Mouse (Mus musculus): ENCODE measurements around the gene Galnt4. TPM values are rescaled to one million over a fixed set of nuclear protein-coding genes. Genes with fewer than 3 reads are reported as not detected.
A peak's percentile ranks its signal among the peaks of the same experiment; 100 is the strongest.

Gene Galnt4
- polyA plus RNA-seq, 1 experiment = 1.00 TPM

- Histone ChIP-seq H3K4me1 (peaks cover 60% of the 10 kb centered on the region), H3K36me3 (replicated peaks; ENCODE audit: low read length) (peaks cover 35% of the 10 kb centered on the region), H3K4me3 (replicated peaks) (peak overlapping the region; percentile 67), H3K9me3 (no peaks in the 10 kb centered on the region), H3K27me3 (replicated peaks) (no peaks in the 10 kb centered on the region)
- no peak for TF ChIP-seq FLI1 (IDR thresholded peaks at IDR 0.05; ENCODE audit: low read length)
- no peak for TF ChIP-seq GATA1 (IDR thresholded peaks at IDR 0.05; ENCODE audit: borderline replicate concordance, low read length)
Measured at GRCm38 (mm10) chr10:99127691-99128261, 19.8 kb downstream of the Galnt4 start.

GRCm38 (mm10) chr10:99130611-99131010 lies 22.7 kb downstream of the Galnt4 start:
- no peaks in the 10 kb centered on the region for H3K27me3 ChIP-seq (replicated peaks)
- no peaks in the 10 kb centered on the region for H3K9me3 ChIP-seq
- TF ChIP-seq FLI1 (IDR thresholded peaks at IDR 0.05; ENCODE audit: low read length) (no peak), GATA1 (IDR thresholded peaks at IDR 0.05; ENCODE audit: borderline replicate concordance, low read length) (no peak)
- H3K36me3 ChIP-seq (replicated peaks; ENCODE audit: low read length) = peaks cover 47% of the 10 kb centered on the region
- H3K4me1 ChIP-seq = peaks cover 56% of the 10 kb centered on the region
- H3K4me3 ChIP-seq (replicated peaks) = peak overlapping the region; percentile 87

GRCm38 (mm10) chr10:99131298-99131697 lies 23.3 kb downstream of the Galnt4 start:
- Histone ChIP-seq H3K4me3 (replicated peaks) (peak overlapping the region; percentile 87), H3K4me1 (peaks cover 55% of the 10 kb centered on the region), H3K36me3 (replicated peaks; ENCODE audit: low read length) (peaks cover 50% of the 10 kb centered on the region), H3K27me3 (replicated peaks) (no peaks in the 10 kb centered on the region), H3K9me3 (no peaks in the 10 kb centered on the region)
- TF ChIP-seq FLI1 (IDR thresholded peaks at IDR 0.05; ENCODE audit: low read length) (no peak), GATA1 (IDR thresholded peaks at IDR 0.05; ENCODE audit: borderline replicate concordance, low read length) (no peak)

GRCm38 (mm10) chr10:99132189-99132588 lies 24.2 kb downstream of the Galnt4 start:
- peaks cover 46% of the 10 kb centered on the region for H3K4me1 ChIP-seq
- peak overlapping the region; percentile 35 for H3K4me3 ChIP-seq (replicated peaks)
- TF ChIP-seq GATA1 (IDR thresholded peaks at IDR 0.05; ENCODE audit: borderline replicate concordance, low read length) (no peak), FLI1 (IDR thresholded peaks at IDR 0.05; ENCODE audit: low read length) (no peak)
- H3K9me3 ChIP-seq = no peaks in the 10 kb centered on the region
- H3K27me3 ChIP-seq (replicated peaks) = no peaks in the 10 kb centered on the region
- H3K36me3 ChIP-seq (replicated peaks; ENCODE audit: low read length) = peaks cover 51% of the 10 kb centered on the region

- no peak for TF ChIP-seq FLI1 (IDR thresholded peaks at IDR 0.05; ENCODE audit: low read length)
- no peak for TF ChIP-seq GATA1 (IDR thresholded peaks at IDR 0.05; ENCODE audit: borderline replicate concordance, low read length)
- peaks cover 41% of the 10 kb centered on the region for H3K4me1 ChIP-seq
Measured at GRCm38 (mm10) chr10:99132595-99133272, 24.8 kb downstream of the Galnt4 start.

GRCm38 (mm10) chr10:99133321-99133875 lies 25.4 kb downstream of the Galnt4 start:
- TF ChIP-seq GATA1 (IDR thresholded peaks at IDR 0.05; ENCODE audit: borderline replicate concordance, low read length) (no peak), FLI1 (IDR thresholded peaks at IDR 0.05; ENCODE audit: low read length) (no peak)
- no peaks in the 10 kb centered on the region for H3K27me3 ChIP-seq (replicated peaks)
- peaks cover 34% of the 10 kb centered on the region for H3K4me1 ChIP-seq
- no peaks in the 10 kb centered on the region for H3K9me3 ChIP-seq
- no peak overlapping the region for H3K4me3 ChIP-seq (replicated peaks)
- peaks cover 45% of the 10 kb centered on the region for H3K36me3 ChIP-seq (replicated peaks; ENCODE audit: low read length)

More at GRCm38 (mm10) chr10:99132595-99133272, 24.8 kb downstream of the Galnt4 start:
- H3K4me3 ChIP-seq (replicated peaks) = no peak overlapping the region
- H3K36me3 ChIP-seq (replicated peaks; ENCODE audit: low read length) = peaks cover 49% of the 10 kb centered on the region
- no peaks in the 10 kb centered on the region for H3K9me3 ChIP-seq
- H3K27me3 ChIP-seq (replicated peaks) = no peaks in the 10 kb centered on the region

GRCm38 (mm10) chr10:99136337-99136736 lies 28.4 kb downstream of the Galnt4 start:
- no peaks in the 10 kb centered on the region for H3K27me3 ChIP-seq (replicated peaks)
- TF ChIP-seq FLI1 (IDR thresholded peaks at IDR 0.05; ENCODE audit: low read length) = no peak
- TF ChIP-seq GATA1 (IDR thresholded peaks at IDR 0.05; ENCODE audit: borderline replicate concordance, low read length) = no peak
- peaks cover 46% of the 10 kb centered on the region for H3K36me3 ChIP-seq (replicated peaks; ENCODE audit: low read length)
- H3K4me1 ChIP-seq = peaks cover 11% of the 10 kb centered on the region
- H3K4me3 ChIP-seq (replicated peaks) = no peak overlapping the region
- no peaks in the 10 kb centered on the region for H3K9me3 ChIP-seq

- TF ChIP-seq GATA1 (IDR thresholded peaks at IDR 0.05; ENCODE audit: borderline replicate concordance, low read length) (no peak), FLI1 (IDR thresholded peaks at IDR 0.05; ENCODE audit: low read length) (no peak)
- Histone ChIP-seq H3K36me3 (replicated peaks; ENCODE audit: low read length) (peaks cover 30% of the 10 kb centered on the region), H3K9me3 (no peaks in the 10 kb centered on the region), H3K27me3 (replicated peaks) (no peaks in the 10 kb centered on the region), H3K4me1 (peaks cover 11% of the 10 kb centered on the region), H3K4me3 (replicated peaks) (no peak overlapping the region)
Measured at GRCm38 (mm10) chr10:99145611-99146010, 37.7 kb downstream of the Galnt4 start.

GRCm38 (mm10) chr10:99146596-99146995 lies 38.6 kb downstream of the Galnt4 start:
- H3K4me3 ChIP-seq (replicated peaks) = no peak overlapping the region
- TF ChIP-seq FLI1 (IDR thresholded peaks at IDR 0.05; ENCODE audit: low read length) (no peak), GATA1 (IDR thresholded peaks at IDR 0.05; ENCODE audit: borderline replicate concordance, low read length) (no peak)
- peaks cover 30% of the 10 kb centered on the region for H3K36me3 ChIP-seq (replicated peaks; ENCODE audit: low read length)
- H3K9me3 ChIP-seq = no peaks in the 10 kb centered on the region
- H3K4me1 ChIP-seq = peaks cover 21% of the 10 kb centered on the region
- no peaks in the 10 kb centered on the region for H3K27me3 ChIP-seq (replicated peaks)

GRCm38 (mm10) chr10:99150016-99150415 lies 42.1 kb downstream of the Galnt4 start:
- Histone ChIP-seq H3K27me3 (replicated peaks) (no peaks in the 10 kb centered on the region), H3K4me3 (replicated peaks) (no peak overlapping the region), H3K36me3 (replicated peaks; ENCODE audit: low read length) (peaks cover 31% of the 10 kb centered on the region), H3K4me1 (peaks cover 29% of the 10 kb centered on the region), H3K9me3 (no peaks in the 10 kb centered on the region)
- TF ChIP-seq FLI1 (IDR thresholded peaks at IDR 0.05; ENCODE audit: low read length) (no peak), GATA1 (IDR thresholded peaks at IDR 0.05; ENCODE audit: borderline replicate concordance, low read length) (no peak)

Data from megakaryocyte, embryonic 14.5 days (primary cell).